Mouse (Mus musculus) E14TG2a.4 (cell line): Measurements from ENCODE around the gene Cox8a.

Experiments
- CTCF ChIP-seq: conservative IDR thresholded peaks from 2 replicates; pipeline ENCODE4 v1.5.1; 2014; ENCODE audit warnings: low read length
- POU5F1 ChIP-seq: IDR thresholded peaks from 2 replicates; pipeline ENCODE4 v1.6.1; 2014; ENCODE audit warnings: low read length, borderline replicate concordance

DNA sequence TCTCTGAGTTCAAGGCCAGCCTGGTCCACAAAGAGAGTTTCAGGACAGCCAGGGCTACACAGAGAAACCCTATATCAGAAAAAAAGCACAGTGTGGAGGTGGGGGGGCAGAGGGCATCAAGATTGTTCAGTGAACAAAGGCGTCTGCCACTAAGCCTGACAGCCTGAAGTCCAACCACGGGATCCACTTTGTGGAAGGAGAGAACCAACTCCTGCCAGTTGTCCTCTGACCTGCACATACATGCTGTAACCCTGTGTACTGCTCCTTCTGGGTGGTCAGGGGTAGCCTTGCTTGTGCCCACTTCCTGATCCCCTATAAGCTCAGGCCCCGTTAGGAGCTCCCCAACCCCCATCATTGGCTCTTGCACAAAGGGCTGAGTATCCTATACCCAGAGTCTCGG is 32.4 kb downstream of the Cox8a start:
- TF ChIP-seq CTCF (no peak), POU5F1 (no peak)
